Mouse (Mus musculus) heart, embryonic 14.5 days (tissue): ENCODE measurements around the gene Zbtb20. TPM values are rescaled to one million over a fixed set of nuclear protein-coding genes. Genes with fewer than 3 reads are reported as not detected.
"Not testable (repeated sequence)": the region's sequence is repeated elsewhere in the genome, so short reads cannot be mapped to it uniquely, and the experiment has no call there.

Experiments
- ATAC-seq: fragments of 200-750 bp; cut with Nextera tagmentation; 2 replicates; pipeline ENCODE4 v1.8.0; 2017; ENCODE audit warnings: low read depth, moderate TSS enrichment; ENCODE audit not compliant: insufficient number of reproducible peaks, insufficient read depth, low FRiP score
- H3K27ac ChIP-seq, 2 experiments: fragments of 200-500 bp in 1 of 2; fragments of 300-500 bp in 1 of 2; sonication (generic) in 1 of 2; replicated peaks in 1 of 2; 2 replicates each; pipeline ENCODE4 v1.5.1; 2012 to 2014; ENCODE audit warnings: low read depth in 2 of 2, low read length in 2 of 2, control low read depth in 1 of 2, mild to moderate bottlenecking in 1 of 2, mixed read lengths in 1 of 2; ENCODE audit not compliant: control insufficient read depth in 1 of 2, insufficient read depth in 1 of 2
- H3K27me3 ChIP-seq: fragments of 300-500 bp; sonication (generic); 2 replicates; pipeline ENCODE4 v1.6.1; 2014; ENCODE audit warnings: mild to moderate bottlenecking, low read length, control low read depth; ENCODE audit not compliant: control insufficient read depth, insufficient read depth
- H3K36me3 ChIP-seq: fragments of 300-500 bp; sonication (generic); 2 replicates; pipeline ENCODE4 v1.6.1; 2014; ENCODE audit warnings: mild to moderate bottlenecking, control low read depth, low read length, mixed read lengths; ENCODE audit not compliant: control insufficient read depth, insufficient read depth
- H3K4me1 ChIP-seq, 2 experiments: fragments of 200-500 bp in 1 of 2; fragments of 300-500 bp in 1 of 2; sonication (generic) in 1 of 2; 2 replicates each; pipeline ENCODE4 v1.6.1; 2012 to 2014; ENCODE audit warnings: low read length in 2 of 2, control low read depth in 1 of 2, mixed read lengths in 1 of 2; ENCODE audit not compliant: control insufficient read depth in 2 of 2, insufficient read depth in 2 of 2
- H3K4me2 ChIP-seq: fragments of 300-500 bp; sonication (generic); 2 replicates; pipeline ENCODE4 v1.6.1; 2014; ENCODE audit warnings: mild to moderate bottlenecking, low read length
- H3K4me3 ChIP-seq, 2 experiments: fragments of 200-500 bp in 1 of 2; fragments of 300-500 bp in 1 of 2; sonication (generic) in 1 of 2; 2 replicates each; pipeline ENCODE4 v1.5.1; 2012 to 2014; ENCODE audit warnings: low read length in 2 of 2, mild to moderate bottlenecking in 2 of 2, control low read depth in 1 of 2, low read depth in 1 of 2, moderate library complexity in 1 of 2; ENCODE audit not compliant: control insufficient read depth in 1 of 2, insufficient read depth in 1 of 2
- H3K9ac ChIP-seq: fragments of 300-500 bp; sonication (generic); 2 replicates; pipeline ENCODE4 v1.6.1; 2014; ENCODE audit warnings: mild to moderate bottlenecking, low read length
- H3K9me3 ChIP-seq: fragments of 300-500 bp; sonication (generic); 2 replicates; pipeline ENCODE4 v1.6.1; 2016; ENCODE audit warnings: low read length, control low read depth; ENCODE audit not compliant: control insufficient read depth
- WGBS: fragments of 180-500 bp; shearing (Covaris S2); extraction: QIAGEN DNeasy Blood & Tissue Kit; methylation state at CpG from one replicate; pipeline ENCODE4 v1.1.7; 2014; 5-methylcytosine and 5-hydroxymethylcytosine counted together
- polyA plus RNA-seq: library from polyadenylated mRNA; unstranded; fragments of >200 nt; fragmentation: Nextera tagmentation; extraction: Ambion mirVana; gene quantifications from 2 replicates; pipeline ENCODE4 v1.2.1, GENCODE M21; 2014

Gene Zbtb20
- polyA plus RNA-seq, 1 experiment from 2014 or later = 50.3 TPM

GRCm38 (mm10) chr16:42947016-42947415 lies 71.3 kb downstream of the Zbtb20 start:
- 70% methylated on average over 4 of the region's 4 CpGs for WGBS
- no peak for ATAC-seq
- Histone ChIP-seq H3K36me3 (no peaks in the 10 kb centered on the region), H3K4me3 (no peak overlapping the region), H3K9me3 (0 out of 2 replicates have a peak, but pooled peaks cover 3% of the 10 kb centered on the region), H3K9ac (no peak overlapping the region), H3K4me1 (no peaks in the 10 kb centered on the region), H3K27me3 (no peaks in the 10 kb centered on the region), H3K4me2 (no peak overlapping the region), H3K27ac (no peak overlapping the region)

- not testable (repeated sequence) for H3K27ac ChIP-seq
These were observed 79.7 kb downstream of the Zbtb20 start for GRCm38 (mm10) chr16:42955401-42955800.

GRCm38 (mm10) chr16:42972872-42973271 lies 97.2 kb downstream of the Zbtb20 start:
- Histone ChIP-seq H3K4me3 (no peak overlapping the region), H3K27ac (no peak overlapping the region), H3K36me3 (no peaks in the 10 kb centered on the region), H3K4me1 (no peaks in the 10 kb centered on the region), H3K4me2 (no peak overlapping the region), H3K9ac (no peak overlapping the region), H3K27me3 (no peaks in the 10 kb centered on the region), H3K9me3 (no peaks in the 10 kb centered on the region)
- WGBS = 82% methylated on average over 2 of the region's 2 CpGs
- no peak for ATAC-seq

More at GRCm38 (mm10) chr16:42955401-42955800, 79.7 kb downstream of the Zbtb20 start:
- H3K4me3 ChIP-seq, H3K4me2 ChIP-seq, H3K4me1 ChIP-seq, H3K36me3 ChIP-seq, H3K9ac ChIP-seq, H3K27me3 ChIP-seq, H3K9me3 ChIP-seq, ATAC-seq: not testable (repeated sequence)
- 90% methylated on average over 17 of the region's 17 CpGs for WGBS

- H3K4me3 ChIP-seq = no peak overlapping the region
- H3K27me3 ChIP-seq = no peaks in the 10 kb centered on the region
- no peaks in the 10 kb centered on the region for H3K9me3 ChIP-seq
- ATAC-seq = no peak
- no peak overlapping the region for H3K4me2 ChIP-seq
- WGBS = 81% methylated on average over 1 of the region's 1 CpGs
- H3K4me1 ChIP-seq = no peaks in the 10 kb centered on the region
- H3K27ac ChIP-seq = no peak overlapping the region
- H3K9ac ChIP-seq = no peak overlapping the region
- no peaks in the 10 kb centered on the region for H3K36me3 ChIP-seq
These were observed 123.2 kb downstream of the Zbtb20 start for GRCm38 (mm10) chr16:42998896-42999295.

GRCm38 (mm10) chr16:43026351-43026750 lies 150.7 kb downstream of the Zbtb20 start:
- H3K27me3 ChIP-seq = no peaks in the 10 kb centered on the region
- no peak overlapping the region for H3K4me3 ChIP-seq
- ATAC-seq = no peak
- H3K9me3 ChIP-seq = no peaks in the 10 kb centered on the region
- WGBS = 83% methylated on average over 2 of the region's 2 CpGs
- H3K36me3 ChIP-seq = no peaks in the 10 kb centered on the region
- no peak overlapping the region for H3K27ac ChIP-seq
- H3K9ac ChIP-seq = no peak overlapping the region
- no peak overlapping the region for H3K4me2 ChIP-seq
- H3K4me1 ChIP-seq = no peaks in the 10 kb centered on the region

- Histone ChIP-seq H3K36me3 (no peaks in the 10 kb centered on the region), H3K4me1 (no peaks in the 10 kb centered on the region), H3K9ac (no peak overlapping the region), H3K27ac (no peak overlapping the region), H3K4me3 (no peak overlapping the region), H3K27me3 (no peaks in the 10 kb centered on the region), H3K9me3 (no peaks in the 10 kb centered on the region), H3K4me2 (no peak overlapping the region)
- 41% methylated on average over 3 of the region's 3 CpGs for WGBS
- ATAC-seq = no peak
These were observed 153.6 kb downstream of the Zbtb20 start for GRCm38 (mm10) chr16:43029243-43029642.

GRCm38 (mm10) chr16:43035709-43036108 lies 160.0 kb downstream of the Zbtb20 start:
- WGBS = 68% methylated on average over 6 of the region's 6 CpGs
- Histone ChIP-seq H3K36me3 (no peaks in the 10 kb centered on the region), H3K4me2 (no peak overlapping the region), H3K9me3 (no peaks in the 10 kb centered on the region), H3K4me1 (no peaks in the 10 kb centered on the region), H3K27me3 (no peaks in the 10 kb centered on the region), H3K9ac (no peak overlapping the region), H3K27ac (no peak overlapping the region), H3K4me3 (no peak overlapping the region)
- no peak for ATAC-seq

- Histone ChIP-seq H3K36me3 (no peaks in the 10 kb centered on the region), H3K27me3 (no peaks in the 10 kb centered on the region), H3K27ac (no peak overlapping the region), H3K9me3 (no peaks in the 10 kb centered on the region), H3K9ac (no peak overlapping the region), H3K4me3 (no peak overlapping the region), H3K4me2 (no peak overlapping the region), H3K4me1 (no peaks in the 10 kb centered on the region)
- 83% methylated on average over 5 of the region's 5 CpGs for WGBS
- no peak for ATAC-seq
These were observed 160.8 kb downstream of the Zbtb20 start for GRCm38 (mm10) chr16:43036510-43036909.
